Mouse (Mus musculus) layer of hippocampus, postnatal 14 days (tissue): ENCODE data around the gene Angpt4. TPM values are rescaled to one million over a fixed set of nuclear protein-coding genes. Genes with fewer than 3 reads are reported as not detected.

ENCODE experiments used
- DNase-seq, 2 experiments: peaks; one replicate each; pipeline ENCODE4 v3.0.0; 2021 to 2022; ENCODE audit warnings: low spot score in 2 of 2, mixed read lengths in 1 of 2
- total RNA-seq, 2 experiments: library from RNA; stranded (reverse); gene quantifications; 2 replicates each; pipeline ENCODE4 v1.2.3; 2021

Angpt4 gene
- total RNA-seq, 2 experiments from 2014 or later = 0.14 to 0.52 TPM

DNA sequence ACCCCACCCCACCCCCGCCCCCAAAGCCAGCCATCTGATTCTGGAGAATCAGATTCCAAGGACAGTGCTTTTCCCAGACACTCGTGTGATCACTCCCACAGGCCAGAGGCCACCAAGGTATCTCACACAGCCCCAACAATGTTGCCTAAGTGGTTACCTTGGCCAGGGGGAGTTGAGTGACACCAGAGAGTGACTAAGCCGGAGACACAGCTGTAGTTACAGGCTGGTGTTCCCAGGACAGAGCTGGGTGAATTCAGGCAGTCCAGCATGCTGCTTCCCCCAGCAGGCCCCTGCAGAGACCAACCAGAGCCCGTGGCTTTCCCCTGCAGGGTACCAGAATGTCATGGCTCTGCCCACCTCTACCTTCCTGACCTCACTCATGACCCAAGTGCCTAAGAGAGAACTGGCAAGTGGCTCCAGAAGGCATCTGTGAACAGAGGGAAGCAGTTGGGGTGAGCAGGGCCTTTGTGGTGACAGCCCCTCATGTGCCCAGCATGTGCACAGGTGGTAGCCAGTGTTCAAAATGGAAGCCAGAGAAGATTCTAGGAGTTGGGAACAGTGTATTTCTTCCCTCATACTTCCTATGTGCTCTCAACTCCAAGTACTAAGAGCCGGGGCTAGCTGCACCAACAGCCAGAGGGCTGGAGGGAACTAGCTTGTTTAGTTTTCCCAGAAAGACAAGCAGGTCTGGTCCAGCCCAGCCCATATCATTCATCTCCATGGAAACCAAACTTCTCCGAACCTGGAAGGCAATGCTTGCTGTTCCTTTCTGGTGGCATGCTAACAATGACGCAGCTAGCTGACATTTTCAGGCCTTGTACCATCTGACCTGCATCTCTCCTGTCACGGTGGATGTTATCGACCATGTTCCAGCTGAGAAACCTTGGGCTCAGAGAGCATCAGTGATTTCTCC lies 50.5 kb downstream of the Angpt4 start:
- DNase-seq = no peak

GRCm38 (mm10) chr2:151962474-151962873 lies 51.5 kb downstream of the Angpt4 start:
- DNase-seq = peak; percentile 65 to 73

DNA sequence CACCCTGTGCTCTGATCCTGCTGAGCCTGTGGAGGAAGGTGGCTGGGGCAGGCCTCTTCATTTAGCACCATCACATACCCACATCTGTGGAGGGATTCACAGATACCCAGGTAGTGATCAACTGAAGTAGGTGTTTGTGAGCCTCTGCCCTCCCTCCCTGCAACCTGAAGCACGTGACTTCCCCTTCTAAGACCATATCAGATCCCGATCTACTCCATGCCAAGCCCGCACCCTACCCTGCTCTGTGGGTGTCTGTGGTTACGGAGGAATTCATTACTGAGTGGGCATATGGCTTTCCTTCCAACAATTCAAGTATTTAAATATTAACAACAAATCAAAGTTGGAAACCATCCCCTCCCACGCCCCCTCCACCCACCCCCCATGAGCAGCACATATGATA lies 52.3 kb downstream of the Angpt4 start:
- no peak for DNase-seq

- no peak for DNase-seq
These were observed 53.0 kb downstream of the Angpt4 start for GRCm38 (mm10) chr2:151964052-151964451.

GRCm38 (mm10) chr2:151967176-151967750 lies 56.3 kb downstream of the Angpt4 start:
- no peak for DNase-seq

DNA sequence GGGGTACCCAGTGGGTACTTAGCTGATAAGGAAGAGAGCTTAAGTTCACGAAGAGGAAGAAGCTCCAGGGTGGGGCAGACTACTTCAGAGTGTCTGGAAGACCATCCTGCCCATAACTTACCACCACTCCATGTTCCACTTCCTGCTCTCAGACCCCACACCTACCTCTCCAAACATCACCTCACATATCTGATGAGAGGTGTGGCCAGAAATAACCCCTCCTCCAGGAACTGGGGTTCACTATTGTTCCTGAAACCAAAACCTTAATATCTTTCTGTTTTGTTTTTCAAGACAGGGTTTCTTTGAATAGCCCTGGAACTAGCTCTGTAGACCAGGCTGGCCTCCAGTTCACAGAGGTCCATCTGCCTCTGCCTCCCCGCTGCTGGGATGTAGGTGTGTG lies 56.8 kb downstream of the Angpt4 start:
- DNase-seq = no peak

GRCm38 (mm10) chr2:151968451-151968850 lies 57.4 kb downstream of the Angpt4 start:
- no peak for DNase-seq

- DNase-seq = no peak
These were observed 58.0 kb downstream of the Angpt4 start for GRCm38 (mm10) chr2:151968986-151969385.

DNA sequence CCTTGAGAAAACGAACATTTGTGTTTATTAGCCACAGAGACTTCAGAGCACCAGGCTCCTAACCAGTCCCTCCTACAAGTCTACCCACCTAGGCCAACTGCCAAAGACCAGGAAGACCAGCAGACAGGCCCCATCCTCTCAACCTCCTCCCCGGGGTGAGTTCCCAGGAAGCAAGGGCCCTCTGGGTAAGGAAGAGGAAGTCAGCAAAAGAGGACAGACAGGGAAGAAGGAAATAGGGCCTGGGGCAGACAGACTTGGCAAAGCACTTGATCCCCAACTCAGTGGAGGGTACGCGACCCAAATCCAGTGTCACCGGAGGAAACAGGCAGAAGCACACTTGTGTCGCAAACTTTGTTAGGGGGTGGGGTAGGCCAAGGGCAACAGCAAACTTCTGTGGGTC lies 58.4 kb downstream of the Angpt4 start:
- no peak for DNase-seq

- peak; percentile 68 to 84 for DNase-seq
These were observed 59.5 kb downstream of the Angpt4 start for GRCm38 (mm10) chr2:151970191-151971172.

GRCm38 (mm10) chr2:151971748-151972147 lies 60.7 kb downstream of the Angpt4 start:
- DNase-seq = no peak

- DNase-seq = no peak
These were observed 62.0 kb downstream of the Angpt4 start for GRCm38 (mm10) chr2:151972880-151973594.

DNA sequence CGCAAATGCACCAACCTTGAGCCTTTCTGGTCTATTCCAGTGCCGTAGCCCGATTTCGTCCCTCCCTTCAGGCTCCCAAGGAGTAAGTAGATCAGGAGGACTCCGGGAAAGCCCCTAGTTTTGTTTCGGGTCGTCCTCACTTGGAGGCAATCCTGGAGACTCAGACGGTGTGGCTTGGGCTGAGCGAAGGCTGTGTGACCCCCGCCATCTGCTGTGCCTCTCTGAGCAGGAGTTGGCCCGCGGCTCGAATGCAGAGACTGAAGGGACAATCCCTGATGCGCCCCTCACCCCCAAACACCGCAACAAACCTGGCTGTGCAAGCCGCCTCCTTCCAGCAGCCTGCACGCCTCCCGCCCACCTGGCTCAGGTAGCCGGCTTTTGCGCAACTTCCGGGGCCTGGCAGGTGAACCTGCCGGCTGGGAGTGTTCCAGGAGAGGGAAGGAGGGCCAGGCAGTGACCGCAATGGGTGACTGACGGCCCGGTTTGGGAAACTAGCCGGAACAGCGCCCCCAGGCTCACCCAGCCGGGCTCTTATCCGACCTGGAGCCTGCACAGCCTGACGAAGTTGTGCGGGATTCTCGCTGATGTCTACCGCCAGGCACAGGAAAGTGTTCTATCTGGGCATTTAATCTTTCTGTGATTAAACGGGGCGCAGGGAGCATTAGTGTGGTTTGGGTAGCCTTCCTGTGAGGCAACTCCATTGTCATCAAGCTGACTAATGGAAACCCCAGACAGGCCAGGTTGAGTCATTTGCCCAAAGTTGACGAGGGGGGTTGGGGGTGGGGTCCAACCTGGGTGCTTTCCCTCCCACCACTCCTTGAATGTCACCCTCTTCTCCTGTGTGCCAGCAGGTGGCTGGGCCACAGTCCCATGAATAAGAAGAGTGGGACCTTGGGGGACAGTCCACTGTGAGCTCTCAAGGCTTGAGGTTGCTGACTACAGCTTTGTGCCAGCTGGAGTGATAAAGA lies 62.9 kb downstream of the Angpt4 start:
- no peak for DNase-seq

DNA sequence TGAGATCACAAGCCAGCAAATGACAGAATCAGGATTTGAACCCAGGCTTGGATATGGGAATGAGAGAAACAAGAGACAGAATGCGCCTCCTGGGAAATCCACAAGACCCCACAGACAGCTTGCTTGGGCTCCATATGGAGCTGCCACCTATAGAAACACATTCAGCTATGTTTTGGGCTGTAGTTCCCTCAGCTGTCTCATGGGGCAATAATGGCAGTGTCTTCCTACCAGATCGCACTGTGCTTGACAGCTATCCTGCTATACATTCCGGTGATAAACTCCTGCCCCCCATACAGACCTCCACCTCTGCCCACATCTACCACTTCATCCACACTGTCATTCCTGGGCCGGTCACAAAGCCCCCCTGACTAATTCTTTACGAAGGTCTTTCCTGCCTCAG lies 64.3 kb downstream of the Angpt4 start:
- no peak for DNase-seq

DNA sequence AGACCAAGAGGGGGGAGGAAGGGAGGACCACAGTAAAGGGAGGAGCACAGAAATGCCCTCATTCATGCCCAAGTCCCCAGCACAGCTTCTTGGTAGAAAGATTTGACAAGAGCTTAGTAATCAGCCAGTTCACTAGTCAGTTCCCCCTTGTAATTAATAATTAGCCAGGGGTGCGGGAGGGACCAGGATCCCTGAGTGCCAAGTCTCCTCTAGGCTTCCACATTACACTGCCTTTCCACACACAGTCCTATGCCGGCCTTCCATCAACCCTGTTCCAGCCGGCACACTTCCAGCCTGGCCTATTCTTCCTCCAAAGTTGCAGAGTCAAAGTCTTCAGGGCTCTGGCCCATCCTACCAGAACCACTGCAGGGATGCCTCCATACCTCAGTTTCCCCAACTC lies 65.1 kb downstream of the Angpt4 start:
- no peak for DNase-seq

GRCm38 (mm10) chr2:151977689-151978440 lies 66.9 kb downstream of the Angpt4 start:
- no peak for DNase-seq

GRCm38 (mm10) chr2:151978494-151978893 lies 67.5 kb downstream of the Angpt4 start:
- DNase-seq = no peak

- peak; percentile 88 to 94 for DNase-seq
These were observed 68.7 kb downstream of the Angpt4 start, which contains the start of gene Fam110a for GRCm38 (mm10) chr2:151979470-151980354. Gene Fam110a, minus strand, starts transcription at chr2:151980219.
